Mouse (Mus musculus): Measurements from ENCODE around the gene Brd3.

DNA sequence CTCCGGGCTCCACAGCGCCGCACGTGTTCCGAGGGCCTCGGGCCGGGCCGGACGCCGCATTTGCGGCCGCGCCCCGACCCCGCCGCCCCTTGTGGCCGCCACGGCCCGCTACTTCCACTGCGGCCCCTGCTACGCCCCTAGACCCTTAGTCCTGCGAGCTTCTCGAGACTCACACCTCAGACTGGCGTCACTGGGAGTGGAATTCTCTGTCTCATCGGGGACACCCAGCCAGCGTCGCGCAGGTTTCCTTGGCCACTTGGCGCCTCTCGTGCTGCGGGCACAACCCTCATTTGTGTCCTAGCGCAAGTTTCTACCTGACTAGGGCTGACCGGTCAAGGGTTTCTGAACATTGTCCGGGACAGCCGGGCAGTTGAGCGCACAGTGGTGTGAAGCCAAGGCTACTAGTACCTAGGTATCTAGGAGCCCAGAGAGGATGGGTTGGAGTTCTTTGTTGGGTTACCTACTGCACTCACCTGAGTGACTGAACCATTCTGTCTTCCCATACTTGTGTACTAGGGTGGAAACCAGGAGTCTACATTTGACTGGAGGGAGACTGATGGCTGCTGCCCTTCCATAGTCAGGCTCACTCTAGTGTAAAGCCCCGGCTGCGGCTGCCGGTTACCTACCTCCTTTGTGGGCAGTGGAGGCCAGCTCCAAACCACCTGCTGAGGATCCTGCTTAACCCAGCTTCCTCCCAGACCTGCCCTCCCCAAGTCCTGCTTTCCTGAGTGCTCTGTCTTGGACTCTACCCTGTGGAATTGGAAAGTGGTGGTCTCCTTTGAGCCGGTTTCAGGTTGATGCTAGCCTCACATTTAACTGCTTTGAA, 8.1 kb upstream of the Brd3 start:
- no peak for TF ChIP-seq CTCF (IDR thresholded peaks at IDR 0.05; ENCODE audit: extremely low read depth, insufficient read length, insufficient replicate concordance, low read depth, low read length)
- no peak for TF ChIP-seq POLR2A (IDR thresholded peaks at IDR 0.05; ENCODE audit: low read depth, low read length)
